Mouse (Mus musculus): Measurements from ENCODE around the gene Trappc6a.

Gene Trappc6a

DNA sequence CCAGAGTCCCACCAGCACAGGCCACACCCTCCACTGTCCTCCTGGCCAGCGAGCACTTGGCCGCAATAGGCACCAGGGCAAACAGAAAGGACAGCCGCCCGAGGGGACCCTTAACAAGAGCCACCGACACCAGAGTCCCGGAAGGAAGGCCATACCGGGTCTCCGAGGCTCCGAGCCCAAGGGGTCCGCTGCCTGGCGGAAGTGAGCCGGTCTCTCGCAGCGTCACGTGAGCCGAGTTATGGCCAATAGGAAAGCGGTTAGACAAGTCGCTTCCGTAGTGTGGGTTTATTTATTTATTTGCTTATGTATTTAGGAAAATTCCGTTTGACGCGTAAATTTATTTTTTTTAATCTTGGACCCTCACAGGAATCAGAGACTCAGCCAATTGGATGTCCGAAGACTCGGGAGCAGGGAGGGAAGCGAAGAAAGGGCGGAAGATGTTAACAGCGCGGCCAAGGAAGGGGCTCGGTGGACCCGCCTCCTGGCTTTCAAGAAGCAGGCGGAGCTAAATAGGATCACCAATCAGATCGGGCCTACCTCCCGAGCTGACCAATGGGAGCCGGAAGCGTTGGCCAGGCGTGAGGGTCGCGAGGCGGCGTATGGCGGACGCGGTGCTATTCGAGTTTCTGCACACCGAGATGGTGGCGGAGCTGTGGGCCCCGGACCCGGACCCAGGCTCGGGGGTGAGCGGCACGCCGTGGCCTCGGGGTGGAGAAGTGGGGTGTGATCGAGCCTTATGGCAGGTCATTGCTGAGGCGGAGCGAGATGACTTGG is at the start of gene Trappc6a, which contains the start of gene Bloc1s3:
Trappc6a (plus strand) TSS at position 246 of the 774 bp plus-strand sequence.
Bloc1s3 (minus strand) TSS at position 218 of the 774 bp plus-strand sequence.
- DNase-seq (ENCODE audit: low read depth) = peak; percentile 94

DNA sequence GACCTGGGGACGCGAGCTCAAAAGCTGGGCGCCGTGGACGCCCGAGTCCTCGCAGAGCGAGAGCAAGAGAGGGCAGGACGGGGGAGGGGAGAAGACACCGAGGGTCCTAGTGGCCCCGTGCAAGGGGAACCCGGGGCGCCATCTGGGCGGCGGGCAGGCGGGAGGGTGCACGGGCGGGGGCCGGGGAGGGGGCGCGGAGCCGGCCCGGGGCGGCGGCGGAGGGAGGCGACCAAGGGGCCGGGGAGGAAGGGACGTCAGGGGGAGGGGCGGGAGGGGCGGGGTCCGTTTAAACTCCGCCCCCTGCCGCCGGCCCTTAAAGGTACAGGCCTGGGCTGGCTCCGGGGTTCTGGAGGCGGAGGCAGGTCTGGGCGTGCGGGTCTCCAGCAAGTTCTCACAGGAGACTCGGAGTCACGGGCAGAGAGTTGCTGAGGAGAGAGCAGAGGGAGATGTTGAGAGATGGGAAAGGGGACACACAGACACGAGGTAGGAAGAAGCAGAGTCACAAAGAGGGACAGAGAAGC is 49.5 kb upstream of the Trappc6a start, which contains the start of gene Mark4:
Mark4 (minus strand) TSS at position 231 of the 521 bp plus-strand sequence.
- peak; percentile 85 for DNase-seq (ENCODE audit: low read depth)

DNA sequence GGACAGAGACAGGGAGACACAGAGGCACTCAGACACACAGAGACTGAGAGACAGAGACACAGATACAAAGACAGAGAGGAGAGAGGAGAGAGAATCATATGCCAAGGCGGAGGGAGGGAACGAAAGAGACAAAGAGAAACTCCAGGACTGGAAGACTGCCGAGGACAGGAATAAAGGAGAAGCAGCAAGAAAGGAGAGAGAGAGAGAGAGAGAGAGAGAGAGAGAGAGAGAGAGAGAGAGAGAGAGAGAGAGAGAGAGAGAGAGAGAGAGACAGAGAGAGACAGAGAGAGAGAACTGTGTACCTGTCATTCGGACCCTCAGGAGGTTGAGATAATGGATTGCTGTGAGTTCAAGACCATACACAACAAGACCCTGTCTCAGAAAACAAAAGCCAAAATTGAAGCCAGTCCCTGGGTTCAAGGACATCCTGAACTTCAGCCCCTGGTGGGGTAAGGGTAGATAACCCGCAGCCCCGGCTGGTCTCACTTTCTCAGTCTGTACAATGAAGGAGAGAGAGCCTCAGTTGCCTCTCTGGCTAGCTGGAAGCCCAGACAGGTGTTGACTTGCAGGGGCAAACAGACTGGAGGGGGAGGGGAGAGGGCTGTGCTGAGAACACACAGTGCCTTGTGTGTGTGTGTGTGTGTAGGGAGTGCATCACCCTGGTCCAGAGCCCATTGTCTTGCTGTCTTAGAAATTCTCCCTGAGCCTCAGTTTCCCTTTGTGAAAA is 48.9 kb upstream of the Trappc6a start:
- peak; percentile 29 for DNase-seq (ENCODE audit: low read depth)

DNA sequence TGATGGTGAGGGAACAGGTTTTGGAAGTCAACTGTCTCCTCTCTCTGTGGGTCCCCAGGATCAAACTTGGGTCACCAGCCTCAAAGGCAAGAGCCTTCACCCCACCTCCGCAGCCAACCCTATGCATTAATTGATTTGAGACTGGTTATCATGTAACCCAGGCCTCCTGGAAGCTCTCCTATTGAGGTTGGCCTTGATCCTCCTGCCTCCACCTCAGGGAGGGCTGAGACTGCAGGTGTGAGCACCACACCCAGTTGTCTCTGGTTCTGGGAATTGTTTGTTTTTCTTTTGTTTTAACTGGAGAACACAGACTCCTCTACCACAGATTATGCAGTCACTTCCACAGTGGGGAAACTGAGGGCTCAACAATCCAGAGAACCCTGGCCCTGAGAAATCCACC is 47.7 kb upstream of the Trappc6a start:
- DNase-seq (ENCODE audit: low read depth) = no peak

DNA sequence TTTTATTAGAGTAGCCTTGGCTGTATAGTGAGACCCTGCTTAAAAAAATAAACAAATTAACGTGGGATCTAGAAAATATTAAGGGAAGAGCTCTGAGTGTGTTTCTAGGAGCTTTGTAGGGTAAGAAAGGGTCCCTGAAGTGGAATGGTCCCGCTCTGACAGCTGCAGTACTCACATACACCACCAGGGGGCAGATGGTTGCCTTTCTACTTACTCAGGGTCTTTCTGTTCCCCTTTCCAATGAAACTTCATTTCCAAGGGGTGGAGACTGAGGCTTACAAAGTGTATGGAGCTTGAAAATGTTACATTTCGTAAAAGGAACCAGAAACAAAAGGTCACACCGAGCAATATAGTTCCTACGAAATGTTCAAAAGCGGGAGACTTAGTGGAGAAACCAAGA is 46.7 kb upstream of the Trappc6a start:
- peak; percentile 87 for DNase-seq (ENCODE audit: low read depth)

DNA sequence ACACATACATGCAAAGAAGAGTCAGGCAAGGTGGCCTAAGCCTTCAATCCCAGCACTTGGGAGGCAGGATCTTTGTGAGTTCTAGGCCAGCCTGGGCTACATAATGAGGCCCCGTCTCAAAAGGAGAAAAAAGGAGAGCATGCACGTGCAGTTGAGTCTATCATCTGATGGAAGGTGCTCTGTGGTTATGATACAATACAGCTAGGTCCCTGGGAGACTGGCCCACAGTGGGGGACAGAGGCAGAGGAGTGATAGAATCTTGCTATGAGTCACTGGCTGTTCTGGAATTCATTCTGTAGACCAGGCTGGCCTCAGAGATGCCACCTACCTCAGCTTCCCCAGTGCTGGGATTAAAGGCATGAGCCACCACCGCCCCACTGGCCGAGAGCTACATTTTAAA is 45.8 kb upstream of the Trappc6a start:
- no peak for DNase-seq (ENCODE audit: low read depth)

DNA sequence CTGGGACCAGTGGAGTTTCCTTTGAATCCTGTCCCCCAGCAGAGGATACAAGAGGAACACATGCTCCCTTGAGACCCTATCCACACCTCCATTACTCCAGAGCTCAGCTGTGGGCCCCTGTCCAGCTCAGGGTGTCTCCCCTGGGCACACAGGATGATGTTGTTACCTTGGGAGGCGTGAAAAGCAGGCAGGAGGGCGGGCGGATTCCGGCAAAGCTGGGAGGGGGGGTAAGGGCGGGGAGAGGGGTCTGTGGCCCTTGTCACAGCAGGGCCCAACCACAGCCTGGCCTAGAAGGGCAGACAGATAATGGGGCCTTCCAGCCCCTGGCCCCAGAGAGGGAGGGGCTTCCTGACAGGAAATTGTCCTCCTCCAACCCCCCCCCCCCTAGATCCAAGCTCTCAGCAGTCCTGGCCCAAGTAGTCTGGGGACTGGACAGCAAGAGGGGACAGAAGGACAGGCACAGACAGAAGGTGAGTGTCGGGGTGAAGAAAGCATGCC is 45.3 kb upstream of the Trappc6a start, which contains the start of gene Exoc3l2:
Exoc3l2 (plus strand) TSS at position 448 of the 498 bp plus-strand sequence.
- DNase-seq (ENCODE audit: low read depth) = no peak

DNA sequence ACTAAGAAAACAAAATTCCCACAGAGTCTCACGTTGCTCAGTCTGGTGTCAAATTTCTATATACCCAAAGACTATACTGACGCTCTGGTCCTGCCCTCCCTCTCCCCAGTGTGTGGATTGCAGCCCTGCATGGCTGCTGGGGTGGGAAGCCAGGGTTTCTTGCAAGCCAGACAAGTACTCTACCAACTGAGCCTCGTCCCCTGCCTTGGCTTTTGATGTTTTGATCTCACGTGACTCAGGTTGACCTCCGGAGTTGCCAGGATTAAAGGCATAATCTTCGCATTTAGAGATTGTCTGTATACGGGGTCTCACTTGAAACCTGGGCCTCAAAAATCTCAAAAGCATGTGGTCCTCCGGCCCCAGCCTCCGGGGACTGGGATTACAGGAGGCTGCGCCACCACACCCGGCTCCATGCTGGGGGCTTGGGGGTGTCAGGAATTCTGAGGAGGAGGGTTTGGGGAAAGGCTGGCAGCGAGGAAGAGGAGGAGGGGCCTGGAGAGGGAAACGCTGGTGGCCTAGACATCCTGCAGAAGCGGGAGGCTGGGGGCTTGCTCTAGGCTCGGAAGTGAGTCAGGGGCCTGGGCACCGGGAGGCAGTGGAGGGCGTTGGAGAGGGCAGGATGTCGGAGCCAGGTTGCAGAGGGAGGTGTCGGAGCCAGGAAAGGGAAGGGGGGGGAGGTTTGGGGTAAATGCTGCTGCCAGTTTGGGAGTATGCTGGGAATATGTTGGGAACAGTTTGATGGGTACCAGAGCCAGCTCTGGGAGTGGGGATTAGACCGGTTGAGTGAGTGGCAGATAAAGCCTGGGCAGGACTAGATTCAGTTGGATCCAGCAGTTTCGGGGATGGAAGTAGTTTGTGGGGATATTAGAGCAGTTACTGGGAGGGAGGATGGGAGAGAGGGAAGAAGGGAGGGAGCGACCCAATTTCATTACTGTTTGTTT is 43.6 kb upstream of the Trappc6a start:
- DNase-seq (ENCODE audit: low read depth) = no peak

DNA sequence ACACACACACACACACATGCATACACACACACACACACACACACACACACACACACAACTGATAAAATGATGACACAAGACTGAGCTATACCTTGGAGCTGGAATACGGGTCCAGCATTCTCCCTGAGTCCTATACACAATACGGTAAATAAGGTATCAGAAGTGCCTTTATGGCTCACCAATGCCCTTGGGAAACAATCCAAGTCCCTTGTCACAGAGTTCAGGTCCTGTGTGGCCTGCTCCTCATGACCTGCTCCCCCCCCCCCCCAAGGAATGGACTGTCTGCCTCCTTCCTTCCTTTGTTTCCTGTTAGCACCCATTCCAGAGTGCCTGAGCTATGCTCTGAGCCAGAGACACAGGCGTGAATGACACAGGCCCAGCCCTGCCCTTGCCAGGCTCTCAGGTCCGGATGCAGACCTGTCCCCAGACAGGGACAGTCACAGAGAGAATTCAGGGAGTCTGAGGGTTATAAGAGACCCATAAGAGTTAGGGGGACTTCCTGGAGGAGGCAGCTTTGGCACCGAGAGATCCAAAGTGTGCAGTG is 41.5 kb upstream of the Trappc6a start:
- no peak for DNase-seq (ENCODE audit: low read depth)

DNA sequence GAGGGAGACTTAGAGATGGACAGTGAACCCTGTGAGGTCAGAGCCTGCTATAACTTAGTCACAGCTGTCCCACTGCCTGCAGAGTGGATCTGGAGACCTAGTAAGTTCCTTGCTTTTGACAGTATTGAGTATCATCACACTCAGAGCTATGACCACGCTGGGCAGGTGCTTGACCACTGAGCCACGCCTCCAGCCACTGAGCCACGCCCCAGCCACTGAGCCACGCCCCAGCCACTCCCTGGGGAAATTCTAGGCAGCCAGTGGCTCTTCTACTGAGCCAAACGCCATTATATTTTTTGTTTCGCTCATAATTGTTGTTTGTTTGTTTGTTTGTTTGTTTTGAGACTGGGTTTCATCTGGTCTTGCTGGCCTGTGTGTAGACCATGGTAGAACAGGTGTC is 40.6 kb upstream of the Trappc6a start:
- DNase-seq (ENCODE audit: low read depth) = no peak

DNA sequence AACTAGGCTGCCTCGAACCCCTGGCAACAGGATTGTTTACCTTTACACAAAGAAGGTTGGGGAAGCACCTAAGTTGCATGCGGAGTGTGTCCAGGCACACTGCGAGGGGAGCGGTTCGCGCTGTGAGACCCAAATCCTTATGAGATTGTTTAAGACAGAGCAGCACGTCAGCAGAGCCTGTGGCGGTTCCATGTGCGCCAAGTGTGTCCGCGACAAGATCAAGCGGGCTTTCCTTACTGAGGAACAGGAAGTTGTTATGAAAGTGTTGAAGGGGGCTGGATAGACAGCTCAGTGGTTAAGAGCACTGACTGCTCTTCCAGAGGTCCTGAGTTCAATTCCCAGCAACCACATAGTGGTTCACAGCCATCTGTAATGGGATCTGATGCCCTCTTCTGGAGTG is 39.9 kb upstream of the Trappc6a start:
- no peak for DNase-seq (ENCODE audit: low read depth)

DNA sequence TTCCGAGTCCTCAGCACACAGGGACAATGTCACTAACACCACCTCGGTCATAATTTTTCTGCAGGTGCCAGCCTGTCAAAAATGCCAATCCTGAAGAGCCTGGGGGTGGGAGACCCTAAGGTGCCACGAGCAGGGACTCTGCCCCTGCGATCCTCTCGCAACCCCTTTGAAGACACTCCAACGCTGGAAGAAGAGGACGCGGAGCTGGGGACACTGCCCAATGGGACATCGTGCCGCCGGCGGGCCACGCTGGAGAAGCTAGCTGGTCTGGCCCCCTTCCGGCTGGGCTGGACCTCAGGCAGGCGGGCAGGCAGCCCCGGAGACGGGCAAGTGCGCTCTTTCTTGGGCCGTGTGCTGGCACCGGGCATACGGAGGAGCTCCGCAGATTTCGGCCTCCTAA is 38.8 kb upstream of the Trappc6a start:
- DNase-seq (ENCODE audit: low read depth) = no peak

DNA sequence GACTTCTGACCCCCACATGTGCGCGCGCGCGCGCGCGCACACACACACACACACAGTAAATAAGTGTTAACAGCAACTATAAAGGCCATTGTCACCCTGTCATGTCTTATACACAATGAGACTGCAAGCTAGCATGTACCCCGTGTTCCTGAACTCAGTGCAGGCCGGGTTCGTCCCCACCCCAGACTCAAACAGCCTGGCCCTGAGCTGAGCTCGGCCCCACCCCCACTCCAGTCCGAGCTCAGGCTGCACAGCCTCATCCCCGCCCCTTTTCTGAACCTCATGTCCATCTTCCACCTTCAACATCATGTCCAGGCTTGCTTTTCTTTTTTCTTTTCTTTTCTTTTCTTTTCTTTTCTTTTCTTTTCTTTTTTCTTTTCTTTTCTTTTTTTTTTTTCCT is 37.9 kb upstream of the Trappc6a start:
- DNase-seq (ENCODE audit: low read depth) = no peak

DNA sequence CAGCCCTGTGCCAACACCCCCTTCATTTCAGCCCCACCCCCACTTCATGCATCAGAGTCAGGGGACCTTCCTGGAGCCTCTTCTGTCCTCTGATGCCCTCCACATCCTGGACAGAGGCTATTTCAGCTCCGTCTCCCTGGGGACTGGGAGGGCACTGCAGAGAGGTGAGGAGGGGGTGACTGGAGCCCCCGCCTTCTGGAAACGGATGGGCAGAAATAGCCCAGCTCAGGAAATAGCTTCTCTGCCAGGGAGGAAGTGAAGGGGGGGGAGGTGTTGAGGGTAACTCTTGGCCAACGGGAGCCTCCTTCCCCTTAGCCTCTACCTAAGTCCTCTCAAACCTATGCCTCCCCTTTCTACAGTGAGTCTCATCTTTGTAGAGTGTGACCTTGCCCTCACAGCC is 35.8 kb upstream of the Trappc6a start:
- DNase-seq (ENCODE audit: low read depth) = peak; percentile 39

DNA sequence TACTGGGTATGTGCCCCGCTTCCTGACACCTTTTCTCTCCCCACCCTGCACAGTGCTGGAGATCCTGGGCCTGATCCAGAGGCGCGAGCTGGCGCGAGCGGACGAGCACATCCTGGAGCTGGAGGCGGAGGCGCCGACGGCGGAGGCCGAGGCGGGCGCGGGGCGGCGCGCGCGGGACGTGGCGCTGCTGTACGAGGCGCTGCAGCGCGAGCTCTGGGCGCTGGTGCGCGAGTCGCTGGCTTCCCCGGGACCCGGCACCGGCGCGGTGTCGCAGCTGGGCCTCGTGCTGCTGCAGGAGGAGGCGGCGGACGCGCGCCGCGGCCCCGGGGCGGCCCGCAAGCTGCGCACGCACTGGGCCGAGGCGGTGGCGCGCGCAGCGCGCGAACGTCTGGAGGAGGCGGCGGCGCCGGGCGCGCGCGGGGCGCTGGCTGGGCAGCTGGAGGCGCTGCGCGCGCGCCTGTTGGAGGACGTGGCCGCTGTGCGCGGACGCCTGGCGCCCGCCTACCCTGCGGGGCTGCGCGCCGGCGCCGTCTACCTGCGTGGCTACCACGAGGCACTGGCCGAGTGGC is 34.2 kb upstream of the Trappc6a start:
- DNase-seq (ENCODE audit: low read depth) = peak; percentile 61

DNA sequence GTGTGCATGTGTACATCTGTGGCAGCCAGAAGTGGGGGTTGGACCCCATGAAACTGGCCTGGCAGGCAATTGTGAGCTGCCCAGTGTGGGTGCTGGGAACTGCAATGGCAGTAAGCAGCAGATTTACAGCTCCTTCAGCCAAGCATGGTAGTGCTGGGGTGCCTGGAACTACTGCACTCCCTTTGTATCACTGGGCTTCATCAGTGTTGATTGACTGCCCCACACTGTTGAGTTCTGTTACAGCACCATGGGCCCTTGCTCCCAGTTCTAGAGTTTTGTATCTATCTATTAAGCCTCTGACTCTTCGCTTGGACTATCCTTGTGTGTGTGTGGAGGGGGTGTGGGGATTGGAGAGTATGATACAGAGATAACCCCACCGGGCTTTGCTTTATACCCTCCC is 31.1 kb upstream of the Trappc6a start:
- no peak for DNase-seq (ENCODE audit: low read depth)

DNA sequence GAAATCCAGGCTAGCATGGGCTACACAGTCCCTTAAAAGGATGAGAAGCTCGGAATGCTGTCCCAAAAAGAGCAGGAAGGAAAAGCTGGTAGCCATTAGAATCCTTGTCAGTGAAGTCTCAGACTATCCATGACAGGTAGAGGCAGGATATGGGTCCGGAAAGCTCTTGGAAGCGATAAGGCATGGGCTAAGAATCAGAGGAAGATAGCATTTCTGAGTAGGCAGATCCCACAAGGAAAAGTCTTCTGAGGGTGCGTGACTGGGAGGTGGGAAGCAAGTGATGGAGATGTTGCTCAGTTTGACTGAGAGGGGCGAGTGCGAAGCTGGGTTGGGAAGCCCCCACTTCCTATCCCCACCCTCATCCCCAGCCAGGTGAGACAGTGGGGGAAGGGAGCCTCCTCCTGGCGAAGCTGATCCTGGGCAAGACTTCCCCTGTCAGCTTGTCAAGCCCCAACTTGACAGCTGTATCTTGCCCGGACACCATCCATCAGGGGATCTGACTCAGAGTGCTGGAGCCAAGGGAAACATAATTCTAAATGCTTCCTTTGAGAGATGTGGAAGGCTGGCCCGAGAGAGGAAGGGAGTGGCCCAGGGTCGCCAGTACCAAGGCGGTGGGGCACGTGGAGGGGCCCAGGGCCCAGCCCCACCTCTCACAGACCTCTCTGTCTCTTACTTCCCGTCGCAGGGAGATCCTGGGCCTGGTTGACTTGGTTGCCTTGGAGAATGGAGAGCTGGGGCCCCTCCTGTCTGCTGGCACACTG is 30.4 kb upstream of the Trappc6a start:
- DNase-seq (ENCODE audit: low read depth) = no peak

DNA sequence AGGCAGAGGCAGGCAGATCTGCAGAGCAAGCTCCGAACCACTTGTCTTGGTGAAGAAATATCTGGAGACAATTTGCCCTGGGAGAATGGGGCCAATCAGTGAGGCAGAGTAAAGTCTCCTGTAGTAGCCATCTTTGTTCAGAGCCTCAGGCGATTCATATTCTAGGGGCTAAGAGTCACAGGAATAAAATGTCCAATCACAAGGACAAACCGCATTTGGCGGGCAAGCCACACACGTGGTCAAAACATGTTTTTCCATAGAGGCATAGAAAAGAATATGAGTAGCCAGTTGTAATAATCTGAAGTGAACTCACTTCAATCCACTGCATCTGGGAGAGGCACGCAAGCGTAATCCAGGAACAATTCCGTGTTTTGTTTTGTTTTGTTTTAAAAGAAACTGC is 24.9 kb upstream of the Trappc6a start:
- DNase-seq (ENCODE audit: low read depth) = no peak

DNA sequence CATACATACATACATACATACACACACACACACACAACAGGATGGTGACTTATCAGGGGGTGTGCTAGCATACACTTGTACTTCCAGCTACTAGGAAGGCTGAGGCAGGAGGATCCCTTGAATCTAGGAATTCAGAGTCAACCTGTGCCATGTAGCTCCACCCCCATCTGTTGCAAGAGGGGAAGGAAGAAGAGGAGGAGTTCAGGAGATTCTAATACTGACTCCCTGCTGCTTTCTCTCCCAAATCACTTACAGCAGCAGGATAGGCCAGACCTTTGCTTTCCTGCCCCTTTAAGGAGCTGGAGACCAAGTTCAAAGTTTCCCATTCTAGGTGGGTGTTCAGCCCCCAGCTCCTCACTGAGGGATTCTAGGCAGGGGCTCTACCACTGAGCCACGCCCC is 22.7 kb upstream of the Trappc6a start:
- no peak for DNase-seq (ENCODE audit: low read depth)

DNA sequence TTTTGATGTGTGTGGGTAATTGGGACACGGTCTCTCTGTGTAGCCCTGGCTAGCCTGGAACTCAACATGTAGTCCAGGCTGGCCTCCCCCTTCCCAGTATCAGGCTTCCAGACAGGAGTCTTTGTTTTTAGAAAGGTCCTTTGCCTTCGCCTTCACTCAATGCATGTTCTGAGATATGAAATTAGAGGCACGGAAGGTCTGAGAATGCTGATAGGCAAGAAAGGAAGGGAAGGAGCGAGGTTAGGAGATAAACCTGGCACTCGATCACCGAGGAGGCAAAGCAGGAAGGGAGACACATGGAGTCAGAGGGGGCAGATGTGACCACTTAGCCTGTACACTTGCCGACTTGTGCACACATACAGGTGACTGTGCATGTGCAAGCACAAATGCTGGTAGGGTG is 21.6 kb upstream of the Trappc6a start:
- DNase-seq (ENCODE audit: low read depth) = no peak
